Mouse (Mus musculus) heart, adult 11 months (tissue): ENCODE measurements at regions not wholly inside any gene's neighbourhood (a gene's known extent, or its start where the extent isn't known, plus 50 kb on each side); places are given as distances from the start of the nearest gene placed in this dataset.

ENCODE experiments used
- DNase-seq: peaks from one replicate; pipeline ENCODE4 v3.0.0; 2022

GRCm38 (mm10) chr2:51236852-51237251, 87.9 kb upstream of the Rnd3 start:
- peak; percentile 70 for DNase-seq

GRCm38 (mm10) chr2:51234427-51234826, 85.5 kb upstream of the Rnd3 start:
- DNase-seq = peak; percentile 39

- no peak for DNase-seq
Measured at GRCm38 (mm10) chr2:51222851-51223250, 73.9 kb upstream of the Rnd3 start.

GRCm38 (mm10) chr2:51219714-51220113, 70.8 kb upstream of the Rnd3 start:
- no peak for DNase-seq

GRCm38 (mm10) chr2:51207150-51208022, 58.5 kb upstream of the Rnd3 start:
- DNase-seq = no peak

- DNase-seq = no peak
Measured at GRCm38 (mm10) chr2:51206332-51206731, 57.4 kb upstream of the Rnd3 start.
